Mouse (Mus musculus) CH12.LX (cell line): ENCODE data around the gene Atxn7. TPM values are rescaled to one million over a fixed set of nuclear protein-coding genes. Genes with fewer than 3 reads are reported as not detected.

Experiments
- DNase-seq: peaks from one replicate; pipeline ENCODE4 v3.0.0-alpha.2; 2013; ENCODE audit errors: extremely low read depth
- H3K27ac ChIP-seq: 2 replicates; pipeline ENCODE4 v1.5.1; 2012; ENCODE audit warnings: low read depth, mild to moderate bottlenecking, control low read depth, moderate library complexity; ENCODE audit not compliant: insufficient read depth
- H3K27me3 ChIP-seq: replicated peaks from 2 replicates; pipeline ENCODE3; 2012; ENCODE audit warnings: inconsistent platforms
- H3K36me3 ChIP-seq, 2 experiments: replicated peaks in 1 of 2; 2 replicates each; pipeline versions ENCODE3 to v1.6.1; 2012; ENCODE audit warnings: inconsistent platforms in 1 of 2, low read length in 1 of 2, mild to moderate bottlenecking in 1 of 2, mixed read lengths in 1 of 2, moderate library complexity in 1 of 2; ENCODE audit not compliant: control insufficient read depth in 1 of 2, insufficient read depth in 1 of 2
- H3K4me1 ChIP-seq, 2 experiments: 2 replicates each; pipeline ENCODE4 v1.6.1; 2012; ENCODE audit warnings: inconsistent platforms in 1 of 2, moderate library complexity in 1 of 2; ENCODE audit not compliant: insufficient read depth in 2 of 2, control insufficient read depth in 1 of 2
- H3K4me2 ChIP-seq: 2 replicates; pipeline ENCODE4 v1.6.1; 2012; ENCODE audit warnings: low read depth, mild to moderate bottlenecking, control low read depth; ENCODE audit not compliant: poor library complexity, insufficient read depth, severe bottlenecking
- H3K4me3 ChIP-seq, 3 experiments: fragments of 150-350 bp in 1 of 3; sonication (generic) in 1 of 3; replicated peaks in 1 of 3; 2 replicates each; pipeline versions ENCODE3 to v1.5.1; 2011 to 2012; ENCODE audit warnings: low read depth in 2 of 3, low read length in 2 of 3, mild to moderate bottlenecking in 2 of 3, moderate library complexity in 2 of 3, control low read depth in 1 of 3, improper control_type of control experiment in 1 of 3, inconsistent platforms in 1 of 3, mixed read lengths in 1 of 3; ENCODE audit not compliant: poor library complexity in 1 of 3
- H3K79me2 ChIP-seq: replicated peaks from 2 replicates; pipeline ENCODE4 v1.6.1; 2012; ENCODE audit warnings: mild to moderate bottlenecking, moderate library complexity; ENCODE audit not compliant: control insufficient read depth, poor library complexity, insufficient read depth, severe bottlenecking; ENCODE audit errors: extremely low read depth
- H3K9ac ChIP-seq: 2 replicates; pipeline ENCODE4 v1.6.1; 2012; ENCODE audit warnings: low read depth, mild to moderate bottlenecking, control low read depth, moderate library complexity; ENCODE audit not compliant: insufficient read depth
- H3K9me3 ChIP-seq: replicated peaks from 2 replicates; pipeline ENCODE3; 2012; ENCODE audit warnings: low read length, inconsistent platforms, mixed read lengths
- BHLHE40 ChIP-seq: IDR thresholded peaks from 2 replicates; pipeline ENCODE4 v1.6.1; 2011; ENCODE audit warnings: mild to moderate bottlenecking, low read depth, low read length, improper control_type of control experiment
- EP300 ChIP-seq: IDR thresholded peaks from 2 replicates; pipeline ENCODE4 v1.6.1; 2011; ENCODE audit warnings: low read length, improper control_type of control experiment
- HCFC1 ChIP-seq: IDR thresholded peaks from 2 replicates; pipeline ENCODE4 v1.6.1; 2012; ENCODE audit warnings: low read depth, mild to moderate bottlenecking, inconsistent platforms, low read length, improper control_type of control experiment
- MAX ChIP-seq: IDR thresholded peaks from 2 replicates; pipeline ENCODE4 v1.6.1; 2011; ENCODE audit warnings: low read length, improper control_type of control experiment
- MXI1 ChIP-seq: IDR thresholded peaks from 2 replicates; pipeline ENCODE4 v1.6.1; 2011; ENCODE audit warnings: mild to moderate bottlenecking, low read depth, low read length, improper control_type of control experiment
- NELFE ChIP-seq: IDR thresholded peaks from 2 replicates; pipeline ENCODE4 v1.6.1; 2011; ENCODE audit warnings: low read depth, low read length, improper control_type of control experiment
- POLR2AphosphoS2 ChIP-seq: IDR thresholded peaks from 2 replicates; pipeline ENCODE4 v1.6.1; 2011; ENCODE audit warnings: low read depth, low read length, improper control_type of control experiment
- SIN3A ChIP-seq: IDR thresholded peaks from 2 replicates; pipeline ENCODE4 v1.6.1; 2012; ENCODE audit warnings: low read length, improper control_type of control experiment, inconsistent platforms
- TCF12 ChIP-seq: IDR thresholded peaks from 2 replicates; pipeline ENCODE4 v1.6.1; 2014; ENCODE audit warnings: low read depth, mild to moderate bottlenecking, inconsistent platforms, low read length, improper control_type of control experiment
- UBTF ChIP-seq: IDR thresholded peaks from 2 replicates; pipeline ENCODE4 v1.6.1; 2012; ENCODE audit warnings: low read depth, mild to moderate bottlenecking, inconsistent platforms, low read length, improper control_type of control experiment, moderate library complexity
- USF2 ChIP-seq: conservative IDR thresholded peaks from 2 replicates; pipeline ENCODE4 v1.6.1; 2011; ENCODE audit warnings: low read depth, low read length, improper control_type of control experiment
- ZC3H11A ChIP-seq: IDR thresholded peaks from 2 replicates; pipeline ENCODE4 v1.6.1; 2012; ENCODE audit warnings: low read depth, mild to moderate bottlenecking, inconsistent platforms, low read length, improper control_type of control experiment
- ZMIZ1 ChIP-seq: IDR thresholded peaks from 2 replicates; pipeline ENCODE4 v1.6.1; 2012; ENCODE audit warnings: low read depth, mild to moderate bottlenecking, inconsistent platforms, low read length, improper control_type of control experiment
- dilution Hi-C: fragments of 300-500 bp; cut with MboI; formaldehyde crosslinking; loops from 2 replicates; pipeline ENCODE4 v1.14.3; 2020; ENCODE audit warnings: low sequenced_read_pairs; ENCODE audit not compliant: extremely low pct_unique_long_range_greater_than_20kb, extremely low pct_ligation_motif_present
- in situ Hi-C: fragments of 300-500 bp; cut with MboI; formaldehyde crosslinking; loops from 3 replicates; pipeline ENCODE4 v1.14.3; 2019; ENCODE audit warnings: low sequenced_read_pairs, low pct_ligation_motif_present, low pct_unique_long_range_greater_than_20kb, mixed read lengths
- polyA plus RNA-seq: library from polyadenylated mRNA; unstranded; fragments of >175 nt; gene quantifications from 2 replicates; pipeline ENCODE4 v1.2.1, GENCODE M21; 2012; ENCODE audit warnings: low read depth; ENCODE audit not compliant: insufficient read length
- total RNA-seq, 2 experiments: library from RNA; depleted of rRNA; stranded (reverse); fragments of 300-350 nt in 1 of 2; fragments of >200 nt in 1 of 2; gene quantifications; 2 replicates each; pipeline ENCODE4 v1.2.3; 2012 to 2014

Gene Atxn7
- total and polyA plus RNA-seq, 3 experiments: 2.1 to 6.6 (median 2.3) TPM

GRCm38 (mm10) chr14:13960482-13961325, 536 bp upstream of the Atxn7 start:
- Histone ChIP-seq H3K27ac (no peak overlapping the region; the same call in 1 of the 2 replicates), H3K79me2 (peaks cover 33% of the 10 kb centered on the region), H3K4me3 (peak overlapping the region; percentile 73 to 90 (median 85)), H3K4me2 (peak overlapping the region; percentile 84; the same call in 1 of the 2 replicates), H3K9ac (peak overlapping the region; percentile 96), H3K4me1 (peaks cover 3 to 22% of the 10 kb centered on the region in 2 experiments; a peak in 3 of 4 replicates), H3K27me3 (no peaks in the 10 kb centered on the region), H3K9me3 (no peaks in the 10 kb centered on the region), H3K36me3 (peaks cover 5 to 22% of the 10 kb centered on the region in 2 experiments)
- DNase-seq: peak; percentile 38
- in situ Hi-C loops (no loop called here), dilution Hi-C loops (no loop called here)
- TF ChIP-seq POLR2AphosphoS2 (no peak), ZMIZ1 (0 out of 2 replicates have a peak, but pooled peaks have one; percentile 11), TCF12 (peak; percentile 7; the same call in 1 of the 2 replicates), MXI1 (peak; percentile 21; the same call in 1 of the 2 replicates), BHLHE40 (no peak), MAX (no peak), HCFC1 (0 out of 2 replicates have a peak, but pooled peaks have one; percentile 2), EP300 (no peak), SIN3A (peak; percentile 53), UBTF (peak; percentile 13; the same call in 1 of the 2 replicates)

GRCm38 (mm10) chr14:13962476-13962875, 1.2 kb downstream of the Atxn7 start:
- DNase-seq: no peak
- no peak for TF ChIP-seq USF2
- no peak for TF ChIP-seq ZC3H11A
- no peak for TF ChIP-seq NELFE
- peaks cover 0 to 22% of the 10 kb centered on the region in 2 experiments; a peak in 2 of 4 replicates for H3K4me1 ChIP-seq
- no peaks in the 10 kb centered on the region for H3K9me3 ChIP-seq
- H3K27ac ChIP-seq: no peak overlapping the region
- H3K36me3 ChIP-seq: peaks cover 0 to 10% of the 10 kb centered on the region in 2 experiments
- H3K27me3 ChIP-seq: no peaks in the 10 kb centered on the region
- no peak overlapping the region for H3K4me2 ChIP-seq
- dilution Hi-C loops: no loop called here
- H3K79me2 ChIP-seq: peaks cover 27% of the 10 kb centered on the region
- H3K4me3 ChIP-seq: no peak overlapping the region
- no peak overlapping the region for H3K9ac ChIP-seq
- in situ Hi-C loops: no loop called here
